Mouse (Mus musculus) CH12.LX (cell line): Measurements from ENCODE around the gene Ferd3l. TPM values are rescaled to one million over a fixed set of nuclear protein-coding genes. Genes with fewer than 3 reads are reported as not detected.

Experiments
- DNase-seq: peaks from one replicate; pipeline ENCODE4 v3.0.0-alpha.2; 2013; ENCODE audit errors: extremely low read depth
- H3K27ac ChIP-seq: 2 replicates; pipeline ENCODE4 v1.5.1; 2012; ENCODE audit warnings: low read depth, mild to moderate bottlenecking, control low read depth, moderate library complexity; ENCODE audit not compliant: insufficient read depth
- H3K27me3 ChIP-seq: replicated peaks from 2 replicates; pipeline ENCODE3; 2012; ENCODE audit warnings: inconsistent platforms
- H3K36me3 ChIP-seq, 2 experiments: replicated peaks in 1 of 2; 2 replicates each; pipeline versions ENCODE3 to v1.6.1; 2012; ENCODE audit warnings: inconsistent platforms in 1 of 2, low read length in 1 of 2, mild to moderate bottlenecking in 1 of 2, mixed read lengths in 1 of 2, moderate library complexity in 1 of 2; ENCODE audit not compliant: control insufficient read depth in 1 of 2, insufficient read depth in 1 of 2
- H3K4me1 ChIP-seq, 2 experiments: 2 replicates each; pipeline ENCODE4 v1.6.1; 2012; ENCODE audit warnings: inconsistent platforms in 1 of 2, moderate library complexity in 1 of 2; ENCODE audit not compliant: insufficient read depth in 2 of 2, control insufficient read depth in 1 of 2
- H3K4me2 ChIP-seq: 2 replicates; pipeline ENCODE4 v1.6.1; 2012; ENCODE audit warnings: low read depth, mild to moderate bottlenecking, control low read depth; ENCODE audit not compliant: poor library complexity, insufficient read depth, severe bottlenecking
- H3K4me3 ChIP-seq, 3 experiments: fragments of 150-350 bp in 1 of 3; sonication (generic) in 1 of 3; replicated peaks in 1 of 3; 2 replicates each; pipeline versions ENCODE3 to v1.5.1; 2011 to 2012; ENCODE audit warnings: low read depth in 2 of 3, low read length in 2 of 3, mild to moderate bottlenecking in 2 of 3, moderate library complexity in 2 of 3, control low read depth in 1 of 3, improper control_type of control experiment in 1 of 3, inconsistent platforms in 1 of 3, mixed read lengths in 1 of 3; ENCODE audit not compliant: poor library complexity in 1 of 3
- H3K79me2 ChIP-seq: replicated peaks from 2 replicates; pipeline ENCODE4 v1.6.1; 2012; ENCODE audit warnings: mild to moderate bottlenecking, moderate library complexity; ENCODE audit not compliant: control insufficient read depth, poor library complexity, insufficient read depth, severe bottlenecking; ENCODE audit errors: extremely low read depth
- H3K9ac ChIP-seq: 2 replicates; pipeline ENCODE4 v1.6.1; 2012; ENCODE audit warnings: low read depth, mild to moderate bottlenecking, control low read depth, moderate library complexity; ENCODE audit not compliant: insufficient read depth
- H3K9me3 ChIP-seq: replicated peaks from 2 replicates; pipeline ENCODE3; 2012; ENCODE audit warnings: low read length, inconsistent platforms, mixed read lengths
- CHD2 ChIP-seq: IDR thresholded peaks from 2 replicates; pipeline ENCODE4 v1.6.1; 2011; ENCODE audit warnings: low read length, improper control_type of control experiment
- CTCF ChIP-seq, 2 experiments: IDR thresholded peaks in 1 of 2; conservative IDR thresholded peaks in 1 of 2; 2 replicates each; pipeline ENCODE4 v1.5.1; 2011 to 2012; ENCODE audit warnings: low read depth in 2 of 2, low read length in 2 of 2, improper control_type of control experiment in 1 of 2, inconsistent platforms in 1 of 2, mild to moderate bottlenecking in 1 of 2, moderate library complexity in 1 of 2
- ELF1 ChIP-seq: IDR thresholded peaks from 2 replicates; pipeline ENCODE4 v1.6.1; 2014; ENCODE audit warnings: low read depth, mild to moderate bottlenecking, inconsistent platforms, low read length, improper control_type of control experiment
- GABPA ChIP-seq: IDR thresholded peaks from 2 replicates; pipeline ENCODE4 v1.6.1; 2012; ENCODE audit warnings: low read depth, low read length, improper control_type of control experiment, inconsistent platforms; ENCODE audit not compliant: insufficient replicate concordance
- JUND ChIP-seq: conservative IDR thresholded peaks from 2 replicates; pipeline ENCODE4 v1.6.1; 2011; ENCODE audit warnings: low read depth, low read length, improper control_type of control experiment
- KAT2A ChIP-seq: IDR thresholded peaks from 2 replicates; pipeline ENCODE4 v1.6.1; 2012; ENCODE audit warnings: low read length, improper control_type of control experiment, inconsistent platforms; ENCODE audit not compliant: insufficient replicate concordance
- MAFK ChIP-seq: IDR thresholded peaks from 2 replicates; pipeline ENCODE4 v1.6.1; 2011; ENCODE audit warnings: low read length, improper control_type of control experiment; ENCODE audit not compliant: insufficient replicate concordance
- MAX ChIP-seq: IDR thresholded peaks from 2 replicates; pipeline ENCODE4 v1.6.1; 2011; ENCODE audit warnings: low read length, improper control_type of control experiment
- MAZ ChIP-seq: IDR thresholded peaks from 2 replicates; pipeline ENCODE4 v1.6.1; 2012; ENCODE audit warnings: low read depth, mild to moderate bottlenecking, inconsistent platforms, low read length, improper control_type of control experiment, moderate library complexity
- MEF2A ChIP-seq: IDR thresholded peaks from 2 replicates; pipeline ENCODE4 v1.6.1; 2014; ENCODE audit warnings: low read depth, mild to moderate bottlenecking, inconsistent platforms, low read length, improper control_type of control experiment, borderline replicate concordance
- MXI1 ChIP-seq: IDR thresholded peaks from 2 replicates; pipeline ENCODE4 v1.6.1; 2011; ENCODE audit warnings: mild to moderate bottlenecking, low read depth, low read length, improper control_type of control experiment
- POLR2A ChIP-seq: IDR thresholded peaks from 2 replicates; pipeline ENCODE4 v1.6.1; 2011; ENCODE audit warnings: low read depth, mild to moderate bottlenecking, improper control_type of control experiment, low read length
- SMC3 ChIP-seq: IDR thresholded peaks from 2 replicates; pipeline ENCODE4 v1.6.1; 2011; ENCODE audit warnings: low read depth, low read length, improper control_type of control experiment
- TBP ChIP-seq: conservative IDR thresholded peaks from 2 replicates; pipeline ENCODE4 v1.6.1; 2011; ENCODE audit warnings: low read depth, low read length, improper control_type of control experiment
- TCF12 ChIP-seq: IDR thresholded peaks from 2 replicates; pipeline ENCODE4 v1.6.1; 2014; ENCODE audit warnings: low read depth, mild to moderate bottlenecking, inconsistent platforms, low read length, improper control_type of control experiment
- dilution Hi-C: fragments of 300-500 bp; cut with MboI; formaldehyde crosslinking; loops from 2 replicates; pipeline ENCODE4 v1.14.3; 2020; ENCODE audit warnings: low sequenced_read_pairs; ENCODE audit not compliant: extremely low pct_unique_long_range_greater_than_20kb, extremely low pct_ligation_motif_present
- in situ Hi-C: fragments of 300-500 bp; cut with MboI; formaldehyde crosslinking; loops from 3 replicates; pipeline ENCODE4 v1.14.3; 2019; ENCODE audit warnings: low sequenced_read_pairs, low pct_ligation_motif_present, low pct_unique_long_range_greater_than_20kb, mixed read lengths
- polyA plus RNA-seq: library from polyadenylated mRNA; unstranded; fragments of >175 nt; gene quantifications from 2 replicates; pipeline ENCODE4 v1.2.1, GENCODE M21; 2012; ENCODE audit warnings: low read depth; ENCODE audit not compliant: insufficient read length
- total RNA-seq, 2 experiments: library from RNA; depleted of rRNA; stranded (reverse); fragments of 300-350 nt in 1 of 2; fragments of >200 nt in 1 of 2; gene quantifications; 2 replicates each; pipeline ENCODE4 v1.2.3; 2012 to 2014

The Ferd3l gene
- total and polyA plus RNA-seq, 3 experiments, result not detected

DNA sequence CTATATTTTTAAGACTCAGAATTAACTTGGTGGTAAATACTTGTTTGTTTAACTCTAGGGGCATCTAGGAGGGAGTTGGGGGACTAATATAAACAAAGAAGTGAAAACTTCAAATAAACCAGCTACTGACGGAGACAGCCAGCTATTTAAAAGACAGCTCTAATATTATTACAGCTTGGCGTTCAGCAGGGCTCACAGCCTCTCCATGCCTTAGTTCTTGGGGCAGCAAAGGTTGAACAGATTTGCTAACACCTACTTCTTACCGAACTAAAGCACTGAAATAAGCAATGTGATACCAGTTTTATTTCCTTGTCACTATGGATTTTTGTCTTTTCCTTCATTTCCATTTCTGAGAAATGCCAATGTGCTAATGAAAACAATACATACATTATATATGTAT is 31.6 kb downstream of the Ferd3l start:
- Histone ChIP-seq H3K9me3 (peaks cover 18% of the 10 kb centered on the region), H3K27me3 (no peaks in the 10 kb centered on the region), H3K79me2 (no peaks in the 10 kb centered on the region), H3K27ac (no peak overlapping the region), H3K4me2 (no peak overlapping the region), H3K36me3 (no peaks in the 10 kb centered on the region), H3K4me1 (no peaks in the 10 kb centered on the region), H3K4me3 (no peak overlapping the region), H3K9ac (no peak overlapping the region)
- no peak for DNase-seq
- in situ Hi-C loops, result no loop called here
- TF ChIP-seq ELF1 (no peak), JUND (no peak), GABPA (no peak), KAT2A (no peak), MEF2A (no peak), CHD2 (no peak), CTCF (conservative IDR thresholded peaks at IDR 0.05 in 1 of 2, IDR thresholded peaks at IDR 0.05 in 1 of 2; ENCODE audit: low read depth in 2 of 2, low read length in 2 of 2) (no peak), TBP (no peak)
- dilution Hi-C loops, result no loop called here

DNA sequence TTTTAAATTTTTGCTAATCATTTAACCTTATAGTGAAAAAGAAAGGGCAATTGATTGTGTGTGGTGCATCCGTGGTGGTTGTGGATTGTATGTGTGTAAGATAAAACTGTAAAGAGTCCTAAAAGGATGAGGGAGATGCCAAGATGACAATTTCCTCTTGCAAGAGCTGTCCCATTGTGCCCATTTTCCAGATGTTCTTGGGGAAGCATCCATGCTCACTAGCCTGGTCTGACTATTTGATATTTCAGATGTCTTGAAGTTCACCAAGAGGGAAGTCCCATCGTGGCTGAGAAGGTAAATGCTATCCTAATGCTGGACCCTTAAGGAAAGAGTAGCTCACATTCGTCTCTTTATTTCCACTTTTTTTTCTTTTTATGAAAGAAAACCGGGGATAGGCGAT is 32.8 kb downstream of the Ferd3l start:
- Histone ChIP-seq H3K27ac (no peak overlapping the region), H3K36me3 (no peaks in the 10 kb centered on the region), H3K4me3 (no peak overlapping the region), H3K4me1 (no peaks in the 10 kb centered on the region), H3K79me2 (no peaks in the 10 kb centered on the region), H3K27me3 (no peaks in the 10 kb centered on the region), H3K4me2 (no peak overlapping the region), H3K9ac (no peak overlapping the region), H3K9me3 (peaks cover 18% of the 10 kb centered on the region)
- TF ChIP-seq MXI1 (no peak), POLR2A (no peak), CHD2 (no peak), MAFK (no peak), MAX (no peak), SMC3 (no peak), JUND (no peak), MAZ (no peak), TCF12 (no peak), ELF1 (no peak)
- in situ Hi-C loops (no loop called here), dilution Hi-C loops (no loop called here)
- DNase-seq, result no peak
